Mouse (Mus musculus) kidney, embryonic 15.5 days (tissue): Measurements from ENCODE around the gene Gm43191. TPM values are rescaled to one million over a fixed set of nuclear protein-coding genes. Genes with fewer than 3 reads are reported as not detected.
"Not testable (repeated sequence)": the region's sequence is repeated elsewhere in the genome, so short reads cannot be mapped to it uniquely, and the experiment has no call there.

ENCODE experiments used
- ATAC-seq: fragments of 200-750 bp; cut with Nextera tagmentation; replicated peaks from 2 replicates; pipeline ENCODE4 v1.8.0; 2017; ENCODE audit warnings: moderate TSS enrichment; ENCODE audit not compliant: low FRiP score
- H3K27ac ChIP-seq: fragments of 300-500 bp; sonication (generic); 2 replicates; pipeline ENCODE4 v1.5.1; 2015; ENCODE audit warnings: mild to moderate bottlenecking, inconsistent platforms
- H3K27me3 ChIP-seq: fragments of 300-500 bp; sonication (generic); 2 replicates; pipeline ENCODE4 v1.6.1; 2015; ENCODE audit warnings: inconsistent platforms
- H3K36me3 ChIP-seq: fragments of 300-500 bp; sonication (generic); 2 replicates; pipeline ENCODE4 v1.6.1; 2015; ENCODE audit warnings: inconsistent platforms
- H3K4me1 ChIP-seq: fragments of 300-500 bp; sonication (generic); 2 replicates; pipeline ENCODE4 v1.6.1; 2015; ENCODE audit warnings: inconsistent platforms
- H3K4me2 ChIP-seq: fragments of 300-500 bp; sonication (generic); 2 replicates; pipeline ENCODE4 v1.6.1; 2015; ENCODE audit warnings: moderate library complexity, mild to moderate bottlenecking, inconsistent platforms
- H3K4me3 ChIP-seq: fragments of 300-500 bp; sonication (generic); replicated peaks from 2 replicates; pipeline ENCODE4 v1.5.1; 2015; ENCODE audit warnings: mild to moderate bottlenecking, inconsistent platforms
- H3K9ac ChIP-seq: fragments of 300-500 bp; sonication (generic); 2 replicates; pipeline ENCODE4 v1.6.1; 2015; ENCODE audit warnings: mild to moderate bottlenecking, inconsistent platforms
- H3K9me3 ChIP-seq: fragments of 300-500 bp; sonication (generic); replicated peaks from 2 replicates; pipeline ENCODE4 v1.6.1; 2016; ENCODE audit warnings: inconsistent platforms
- WGBS: fragments of 180-500 bp; shearing (Covaris S2); methylation state at CpG from one replicate; pipeline ENCODE4 v1.1.7; 2015; ENCODE audit warnings: mixed read lengths; 5-methylcytosine and 5-hydroxymethylcytosine counted together
- polyA plus RNA-seq: library from polyadenylated mRNA; unstranded; fragments of >200 nt; fragmentation: Nextera tagmentation; extraction: Ambion mirVana; gene quantifications from 2 replicates; pipeline ENCODE4 v1.2.1, GENCODE M21; 2015

The Gm43191 gene
- polyA plus RNA-seq, 1 experiment from 2014 or later: not detected

- H3K36me3 ChIP-seq: no peaks in the 10 kb centered on the region
- peaks cover 48% of the 10 kb centered on the region for H3K4me1 ChIP-seq
- no peak overlapping the region for H3K27ac ChIP-seq
- H3K4me3 ChIP-seq: no peak overlapping the region
- H3K9me3 ChIP-seq: no peaks in the 10 kb centered on the region
- 80% methylated on average over 13 of the region's 13 CpGs for WGBS
- 0 out of 2 replicates have a peak overlapping the region, but pooled peaks have one; percentile 65 for H3K4me2 ChIP-seq
- H3K9ac ChIP-seq: no peak overlapping the region
- no peak for ATAC-seq
- H3K27me3 ChIP-seq: no peaks in the 10 kb centered on the region
Observed at GRCm38 (mm10) chr3:116659856-116660430, 21.1 kb downstream of the Gm43191 start.

DNA sequence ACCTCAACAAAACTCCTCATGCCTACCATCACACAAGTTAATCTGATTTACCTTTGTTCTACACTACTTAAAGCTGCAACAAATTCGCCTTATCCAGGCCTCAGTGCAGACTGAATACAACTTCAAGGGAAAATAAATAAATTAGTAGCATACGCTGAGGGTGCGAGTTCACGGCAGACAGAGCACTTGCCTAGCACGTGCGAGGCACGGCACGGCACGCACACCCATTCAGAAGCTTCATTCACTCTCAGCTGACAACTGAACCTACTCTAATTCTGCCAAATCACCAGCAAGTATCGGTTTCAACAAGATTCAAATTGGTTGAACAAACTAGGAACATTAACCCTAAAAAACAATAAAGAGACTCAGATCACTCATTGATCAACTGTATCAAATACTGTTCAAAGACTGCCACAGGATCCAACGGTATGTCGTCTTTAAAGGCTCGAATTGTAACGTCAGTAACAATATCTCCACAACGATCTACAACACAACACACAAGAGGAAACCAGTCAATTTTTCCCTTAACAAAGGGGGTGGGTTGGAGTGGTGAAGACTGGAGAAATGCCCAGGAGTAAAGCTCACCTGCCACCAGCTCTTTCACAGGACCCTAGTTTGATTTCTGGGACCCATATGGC, 22.0 kb downstream of the Gm43191 start:
- H3K36me3 ChIP-seq: no peaks in the 10 kb centered on the region
- H3K9me3 ChIP-seq: no peaks in the 10 kb centered on the region
- no peaks in the 10 kb centered on the region for H3K27me3 ChIP-seq
- H3K4me3 ChIP-seq: no peak overlapping the region
- H3K4me2 ChIP-seq: 0 out of 2 replicates have a peak overlapping the region, but pooled peaks have one; percentile 19
- ATAC-seq: no peak
- peaks cover 48% of the 10 kb centered on the region for H3K4me1 ChIP-seq
- H3K9ac ChIP-seq: no peak overlapping the region
- WGBS: 61% methylated on average over 15 of the region's 15 CpGs
- no peak overlapping the region for H3K27ac ChIP-seq

- no peak overlapping the region for H3K4me2 ChIP-seq
- ATAC-seq: no peak
- WGBS: 83% methylated on average over 7 of the region's 7 CpGs
Observed at GRCm38 (mm10) chr3:116656184-116656965, 24.7 kb downstream of the Gm43191 start.

GRCm38 (mm10) chr3:116654051-116654450, 27.0 kb downstream of the Gm43191 start:
- not testable (repeated sequence) for H3K4me3 ChIP-seq, H3K27ac ChIP-seq, H3K4me2 ChIP-seq, H3K27me3 ChIP-seq, H3K9me3 ChIP-seq, H3K9ac ChIP-seq, ATAC-seq
- Histone ChIP-seq H3K4me1 (peaks cover 20% of the 10 kb centered on the region), H3K36me3 (peaks cover 19% of the 10 kb centered on the region)
- 92% methylated on average over 11 of the region's 11 CpGs for WGBS

More at GRCm38 (mm10) chr3:116656184-116656965, 24.7 kb downstream of the Gm43191 start:
- H3K4me3 ChIP-seq: no peak overlapping the region
- H3K36me3 ChIP-seq: no peaks in the 10 kb centered on the region
- no peaks in the 10 kb centered on the region for H3K27me3 ChIP-seq
- H3K27ac ChIP-seq: no peak overlapping the region
- H3K4me1 ChIP-seq: peaks cover 40% of the 10 kb centered on the region
- H3K9ac ChIP-seq: no peak overlapping the region
- no peaks in the 10 kb centered on the region for H3K9me3 ChIP-seq

- 80% methylated on average over 5 of the region's 5 CpGs for WGBS
- H3K4me1 ChIP-seq: peaks cover 16% of the 10 kb centered on the region
- no peak for ATAC-seq
- H3K36me3 ChIP-seq: peaks cover 26% of the 10 kb centered on the region
- H3K4me2 ChIP-seq: no peak overlapping the region
- no peaks in the 10 kb centered on the region for H3K9me3 ChIP-seq
- no peak overlapping the region for H3K4me3 ChIP-seq
- H3K27ac ChIP-seq: no peak overlapping the region
- no peaks in the 10 kb centered on the region for H3K27me3 ChIP-seq
- no peak overlapping the region for H3K9ac ChIP-seq
Observed at GRCm38 (mm10) chr3:116653278-116653945, 27.6 kb downstream of the Gm43191 start.

- Histone ChIP-seq H3K36me3 (peaks cover 33% of the 10 kb centered on the region), H3K4me1 (peaks cover 4% of the 10 kb centered on the region; the same call in 1 of the 2 replicates), H3K9me3 (no peaks in the 10 kb centered on the region), H3K9ac (no peak overlapping the region), H3K27ac (no peak overlapping the region), H3K27me3 (no peaks in the 10 kb centered on the region), H3K4me2 (no peak overlapping the region), H3K4me3 (no peak overlapping the region)
- 74% methylated on average over 3 of the region's 3 CpGs for WGBS
- ATAC-seq: 0 out of 2 replicates have a peak, but pooled peaks have one; percentile 40
Observed at GRCm38 (mm10) chr3:116652033-116652446, 29.0 kb downstream of the Gm43191 start.

DNA sequence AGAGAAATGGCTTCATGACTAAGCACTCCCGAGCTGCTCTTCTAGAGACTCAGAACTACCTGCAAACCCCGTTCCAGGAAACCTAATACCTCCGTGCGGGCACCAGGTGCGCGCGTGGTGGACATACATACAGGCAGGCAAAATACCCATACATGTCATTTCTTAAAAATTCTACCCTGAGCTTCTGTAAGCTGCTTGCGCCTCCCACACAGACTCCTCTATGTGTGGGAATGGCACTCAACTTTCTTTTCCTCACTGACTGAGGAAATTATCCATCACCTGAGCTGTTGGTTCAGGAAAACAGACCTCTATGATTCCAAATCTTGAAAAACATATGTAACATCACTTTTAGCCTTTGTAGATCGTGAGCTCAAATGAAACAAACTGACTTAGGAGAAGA, 30.4 kb downstream of the Gm43191 start:
- Histone ChIP-seq H3K27ac (no peak overlapping the region), H3K4me1 (peaks cover 4% of the 10 kb centered on the region; the same call in 1 of the 2 replicates), H3K9ac (no peak overlapping the region), H3K4me2 (no peak overlapping the region), H3K27me3 (no peaks in the 10 kb centered on the region), H3K36me3 (peaks cover 46% of the 10 kb centered on the region), H3K9me3 (no peaks in the 10 kb centered on the region), H3K4me3 (no peak overlapping the region)
- ATAC-seq: no peak
- 92% methylated on average over 9 of the region's 9 CpGs for WGBS

GRCm38 (mm10) chr3:116648805-116649204, 32.3 kb downstream of the Gm43191 start:
- no peak overlapping the region for H3K4me2 ChIP-seq
- no peak overlapping the region for H3K9ac ChIP-seq
- H3K9me3 ChIP-seq: no peaks in the 10 kb centered on the region
- peaks cover 4% of the 10 kb centered on the region; the same call in 1 of the 2 replicates for H3K4me1 ChIP-seq
- H3K27me3 ChIP-seq: no peaks in the 10 kb centered on the region
- 95% methylated on average over 7 of the region's 7 CpGs for WGBS
- no peak for ATAC-seq
- H3K4me3 ChIP-seq: no peak overlapping the region
- peaks cover 63% of the 10 kb centered on the region for H3K36me3 ChIP-seq
- H3K27ac ChIP-seq: no peak overlapping the region

GRCm38 (mm10) chr3:116646387-116646786, 34.7 kb downstream of the Gm43191 start:
- WGBS: 94% methylated on average over 1 of the region's 1 CpGs
- peaks cover 85% of the 10 kb centered on the region for H3K36me3 ChIP-seq

GRCm38 (mm10) chr3:116642373-116642772, 38.7 kb downstream of the Gm43191 start:
- H3K36me3 ChIP-seq: peaks cover 95% of the 10 kb centered on the region
- H3K9me3 ChIP-seq: no peaks in the 10 kb centered on the region
- H3K4me2 ChIP-seq: no peak overlapping the region
- WGBS: 85% methylated on average over 2 of the region's 2 CpGs
- no peaks in the 10 kb centered on the region for H3K27me3 ChIP-seq
- no peak overlapping the region for H3K9ac ChIP-seq
- H3K4me3 ChIP-seq: no peak overlapping the region
- H3K4me1 ChIP-seq: no peaks in the 10 kb centered on the region
- H3K27ac ChIP-seq: no peak overlapping the region
- no peak for ATAC-seq

More at GRCm38 (mm10) chr3:116646387-116646786, 34.7 kb downstream of the Gm43191 start:
- no peak for ATAC-seq
- Histone ChIP-seq H3K27ac (no peak overlapping the region), H3K4me1 (no peaks in the 10 kb centered on the region), H3K9ac (no peak overlapping the region), H3K4me2 (no peak overlapping the region), H3K9me3 (no peaks in the 10 kb centered on the region), H3K27me3 (no peaks in the 10 kb centered on the region), H3K4me3 (no peak overlapping the region)

GRCm38 (mm10) chr3:116641811-116642371, 39.2 kb downstream of the Gm43191 start:
- Histone ChIP-seq H3K27ac (no peak overlapping the region), H3K27me3 (no peaks in the 10 kb centered on the region), H3K36me3 (peaks cover 95% of the 10 kb centered on the region), H3K4me1 (no peaks in the 10 kb centered on the region), H3K9me3 (no peaks in the 10 kb centered on the region), H3K4me2 (no peak overlapping the region), H3K4me3 (no peak overlapping the region), H3K9ac (no peak overlapping the region)
- no peak for ATAC-seq
- WGBS: 90% methylated on average over 6 of the region's 6 CpGs
